Mouse (Mus musculus): ENCODE results near the gene Polk.

Polk gene

GRCm38 (mm10) chr13:96462644-96463043, 79.7 kb downstream of the Polk start:
- no peak for DNase-seq (ENCODE audit: low spot score)

- no peak for DNase-seq (ENCODE audit: low spot score)
Measured at GRCm38 (mm10) chr13:96458606-96459005, 83.8 kb downstream of the Polk start.

- DNase-seq (ENCODE audit: low spot score), result no peak
Measured at GRCm38 (mm10) chr13:96458018-96458417, 84.4 kb downstream of the Polk start.

GRCm38 (mm10) chr13:96457566-96457965, 84.8 kb downstream of the Polk start:
- DNase-seq (ENCODE audit: low spot score), result no peak

GRCm38 (mm10) chr13:96454288-96454687, 88.1 kb downstream of the Polk start:
- DNase-seq (ENCODE audit: low spot score), result no peak

- no peak for DNase-seq (ENCODE audit: low spot score)
Measured at GRCm38 (mm10) chr13:96452621-96453020, 89.8 kb downstream of the Polk start.

- no peak for DNase-seq (ENCODE audit: low spot score)
Measured at GRCm38 (mm10) chr13:96451386-96452140, 90.8 kb downstream of the Polk start.

GRCm38 (mm10) chr13:96450869-96451268, 91.5 kb downstream of the Polk start:
- no peak for DNase-seq (ENCODE audit: low spot score)

- no peak for DNase-seq (ENCODE audit: low spot score)
Measured at GRCm38 (mm10) chr13:96450205-96450856, 92.0 kb downstream of the Polk start.

GRCm38 (mm10) chr13:96440436-96440835, 101.9 kb downstream of the Polk start:
- no peak for DNase-seq (ENCODE audit: low spot score)

GRCm38 (mm10) chr13:96436921-96437320, 105.5 kb downstream of the Polk start:
- DNase-seq (ENCODE audit: low spot score), result no peak

GRCm38 (mm10) chr13:96435793-96436192, 106.6 kb downstream of the Polk start:
- no peak for DNase-seq (ENCODE audit: low spot score)

- DNase-seq (ENCODE audit: low spot score), result no peak
Measured at GRCm38 (mm10) chr13:96434899-96435331, 107.5 kb downstream of the Polk start.

GRCm38 (mm10) chr13:96433648-96434190, 108.7 kb downstream of the Polk start:
- DNase-seq (ENCODE audit: low spot score), result peak; percentile 16

- DNase-seq (ENCODE audit: low spot score), result no peak
Measured at GRCm38 (mm10) chr13:96433041-96433440, 109.3 kb downstream of the Polk start.

- no peak for DNase-seq (ENCODE audit: low spot score)
Measured at GRCm38 (mm10) chr13:96432376-96432811, 110.0 kb downstream of the Polk start.

- DNase-seq (ENCODE audit: low spot score), result peak; percentile 74
Measured at GRCm38 (mm10) chr13:96431595-96432156, 110.7 kb downstream of the Polk start.
